Mouse (Mus musculus): ENCODE results near the gene Tdrd9. TPM values are rescaled to one million over a fixed set of nuclear protein-coding genes. Genes with fewer than 3 reads are reported as not detected.
"Not testable (repeated sequence)": the region's sequence is repeated elsewhere in the genome, so short reads cannot be mapped to it uniquely, and the experiment has no call there.

Gene Tdrd9
- total RNA-seq, 1 experiment from 2014 or later = not detected

DNA sequence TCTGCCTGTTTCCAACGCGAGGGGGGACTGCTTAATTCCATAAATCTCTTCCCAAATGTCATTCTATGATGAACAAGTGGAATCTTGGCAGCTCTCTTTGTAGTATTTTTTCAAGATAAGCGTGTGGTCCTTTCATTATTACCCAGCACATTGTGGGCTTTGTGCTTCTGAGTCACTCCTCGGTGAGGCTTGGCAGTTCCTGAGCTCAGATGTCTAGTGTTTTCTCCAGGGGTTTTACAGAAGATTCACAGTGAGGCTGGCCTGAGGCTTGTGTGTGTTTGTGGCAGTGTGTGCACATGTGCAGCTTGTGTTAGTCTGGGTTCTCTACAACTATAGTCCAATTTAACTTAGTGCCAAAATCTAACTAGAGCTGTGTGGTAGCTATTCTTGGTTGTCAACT is 56.0 kb downstream of the Tdrd9 start:
- DNase-seq = no peak

DNA sequence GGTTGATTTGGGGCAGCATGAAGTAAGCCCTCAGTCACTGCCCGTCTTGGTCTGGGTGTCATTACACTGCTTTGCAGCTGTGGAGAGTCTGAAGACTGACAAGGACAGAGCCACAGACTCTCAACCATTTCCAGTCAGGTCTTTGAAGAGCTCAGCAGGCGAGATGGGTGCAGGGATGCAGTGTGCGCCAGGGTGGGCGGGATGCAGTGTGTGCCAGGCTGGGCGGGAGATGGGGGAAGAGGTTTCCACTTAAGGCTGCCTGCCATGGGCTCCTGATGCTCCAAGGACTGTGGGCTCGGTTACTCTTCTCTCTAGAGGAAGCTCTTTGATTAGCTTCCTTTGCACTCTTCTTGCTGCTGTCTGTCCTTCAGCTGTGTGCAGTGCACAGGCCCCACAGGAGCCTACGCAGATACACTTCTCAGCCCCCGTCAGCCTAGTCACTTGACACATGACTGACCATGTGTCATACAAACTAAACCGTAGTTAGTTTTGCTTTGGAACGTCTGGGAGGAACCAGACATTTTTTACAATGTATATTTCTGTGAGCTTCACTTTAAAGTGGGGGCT is 62.1 kb downstream of the Tdrd9 start:
- no peak for DNase-seq

DNA sequence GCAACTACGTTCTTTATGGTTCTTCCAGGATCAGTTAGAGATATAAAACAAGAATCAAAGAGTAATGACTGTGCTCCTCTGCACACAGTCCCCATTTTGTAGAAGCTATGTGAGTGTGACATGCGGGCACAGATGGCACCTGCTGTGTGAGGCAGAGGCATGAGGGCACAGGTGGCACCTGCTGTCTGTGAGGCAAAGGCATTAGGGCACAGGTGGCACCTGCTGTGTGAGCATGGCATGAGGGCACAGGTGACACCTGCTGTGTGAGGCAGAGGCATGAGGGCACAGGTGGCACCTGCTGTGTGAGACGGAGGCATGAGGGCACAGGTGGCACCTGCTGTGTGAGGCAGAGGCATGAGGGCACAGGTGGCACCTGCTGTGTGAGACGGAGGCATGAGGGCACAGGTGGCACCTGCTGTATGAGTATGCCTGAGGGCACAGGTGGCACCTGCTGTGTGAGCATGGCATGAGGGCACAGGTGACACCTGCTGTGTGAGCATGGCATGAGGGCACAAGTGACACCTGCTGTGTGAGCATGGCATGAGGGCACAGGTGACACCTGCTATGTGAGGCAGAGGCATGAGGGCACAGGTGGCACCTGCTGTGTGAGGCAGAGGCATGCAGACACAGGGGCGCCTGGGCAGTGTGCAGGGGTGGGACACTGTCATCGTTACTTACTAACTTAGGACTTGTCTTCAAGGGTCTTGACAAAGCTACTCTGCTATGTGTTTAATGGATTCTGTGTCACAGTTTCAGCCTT is 64.2 kb downstream of the Tdrd9 start:
- not testable (repeated sequence) for DNase-seq

DNA sequence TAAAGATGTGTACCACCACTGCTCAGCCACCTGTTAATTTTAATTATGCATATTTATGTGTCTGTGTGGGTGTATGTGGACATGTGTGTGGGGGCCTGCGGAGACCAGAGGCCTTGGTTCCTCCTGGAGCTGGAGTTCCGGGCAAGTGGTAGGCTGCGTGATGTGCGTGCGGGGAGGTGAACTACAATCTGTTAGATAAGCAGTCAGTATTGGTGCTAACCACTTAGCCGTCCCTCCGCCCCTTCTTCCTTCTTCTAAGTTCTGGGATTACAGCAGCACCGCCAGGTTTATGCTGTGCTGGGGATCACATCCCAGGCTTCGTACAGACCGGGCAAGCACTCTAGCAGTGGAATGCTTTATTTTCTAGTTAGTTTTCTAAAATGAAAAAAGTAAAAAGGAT is 67.1 kb downstream of the Tdrd9 start:
- DNase-seq = no peak

DNA sequence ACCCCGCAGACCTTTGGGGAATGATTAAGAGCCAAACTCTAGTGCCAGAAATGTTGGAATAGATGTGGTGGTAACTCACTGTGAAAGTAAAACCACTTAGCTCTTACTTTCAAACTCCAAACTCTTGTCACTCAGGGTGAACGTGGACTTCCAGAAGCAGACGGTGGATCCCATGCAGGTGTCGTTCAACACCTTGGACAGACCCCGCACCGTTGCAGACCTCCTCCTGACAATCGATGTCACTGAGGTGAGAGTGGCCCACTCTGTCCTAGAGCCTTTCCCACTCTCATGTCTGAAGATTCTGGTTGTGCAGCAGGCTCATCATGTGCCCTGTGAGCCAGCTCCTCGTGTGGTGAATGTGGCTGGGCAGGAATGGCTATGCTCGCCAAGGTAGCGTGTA is 67.8 kb downstream of the Tdrd9 start:
- no peak for DNase-seq

DNA sequence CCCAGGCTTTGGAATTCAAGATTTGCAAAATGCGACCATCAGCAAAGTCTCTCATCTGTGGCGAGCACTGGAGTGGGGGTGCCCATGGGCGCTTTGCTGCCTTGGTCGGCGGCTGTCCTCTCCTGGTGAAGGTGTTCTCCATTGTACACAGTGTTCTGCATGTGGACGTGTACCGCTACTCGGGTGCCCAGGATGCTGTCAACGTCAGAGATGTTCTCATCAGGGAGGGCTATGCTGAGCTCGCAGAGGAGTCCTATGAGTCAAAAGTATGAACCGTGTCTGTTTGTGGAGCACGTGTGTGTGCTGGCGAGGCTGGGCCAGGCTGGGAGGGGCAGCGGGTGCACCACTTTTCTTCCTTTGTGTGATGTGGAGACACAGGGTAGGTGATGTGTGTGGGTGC is 71.3 kb downstream of the Tdrd9 start:
- DNase-seq = no peak

DNA sequence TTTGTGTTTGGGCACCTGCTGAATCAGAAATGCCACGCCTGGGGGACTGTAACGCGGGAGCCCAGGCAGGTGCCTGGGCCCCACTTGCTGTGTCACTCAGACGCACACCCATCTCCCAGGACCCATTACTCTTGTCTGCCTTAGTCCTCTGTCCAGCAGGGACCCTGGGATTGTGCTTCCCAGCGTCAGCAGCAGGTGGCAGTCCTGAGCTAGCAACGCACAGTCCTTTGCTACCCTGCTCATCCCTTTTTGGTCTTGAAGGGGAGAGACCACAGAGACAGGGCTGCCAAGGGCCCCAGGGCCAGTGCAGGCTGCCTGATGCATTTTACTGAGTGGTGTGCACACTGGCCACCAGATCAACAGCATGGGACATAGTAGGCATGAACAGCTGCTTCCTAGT is 106.3 kb downstream of the Tdrd9 start:
- DNase-seq = peak; percentile 87

DNA sequence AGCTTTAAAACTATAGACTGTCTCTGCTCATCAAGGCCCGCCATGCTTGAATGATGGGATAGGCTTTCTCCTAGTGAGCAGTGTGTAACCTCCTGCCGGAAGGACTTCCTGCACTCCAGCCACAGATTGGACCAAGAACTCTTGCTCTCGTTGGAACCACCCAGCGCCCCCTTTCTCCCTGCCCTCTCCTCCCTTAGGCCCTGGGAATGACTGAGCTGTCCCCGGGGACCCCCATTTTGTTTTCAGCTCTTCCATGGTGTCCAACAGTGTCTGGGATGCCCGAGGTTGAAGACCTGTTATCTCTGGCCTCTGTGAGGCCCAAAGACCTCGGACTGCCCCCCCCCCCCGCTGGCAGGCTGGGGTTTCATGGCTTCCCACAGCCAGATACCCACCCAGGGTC is 108.6 kb downstream of the Tdrd9 start:
- no peak for DNase-seq

DNA sequence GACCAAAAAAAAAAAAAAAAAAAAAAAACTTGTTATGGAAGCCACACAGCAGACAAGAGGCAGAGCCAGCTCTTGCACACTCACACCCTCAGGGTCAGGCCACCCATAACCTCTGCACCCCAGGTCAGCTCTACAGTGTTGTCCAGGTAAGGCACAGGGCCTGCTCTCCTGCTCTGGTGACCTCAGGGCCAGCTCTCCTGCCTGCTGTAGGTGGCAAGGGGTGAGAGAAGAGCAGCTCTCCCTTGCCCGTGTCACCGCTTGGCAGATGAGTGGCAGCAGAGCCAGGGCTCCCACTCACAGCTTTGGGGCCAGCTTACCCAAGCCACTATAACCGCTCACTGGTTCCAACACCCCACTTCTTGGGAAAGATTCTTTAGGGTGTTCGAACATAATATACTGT is 109.6 kb downstream of the Tdrd9 start:
- no peak for DNase-seq

DNA sequence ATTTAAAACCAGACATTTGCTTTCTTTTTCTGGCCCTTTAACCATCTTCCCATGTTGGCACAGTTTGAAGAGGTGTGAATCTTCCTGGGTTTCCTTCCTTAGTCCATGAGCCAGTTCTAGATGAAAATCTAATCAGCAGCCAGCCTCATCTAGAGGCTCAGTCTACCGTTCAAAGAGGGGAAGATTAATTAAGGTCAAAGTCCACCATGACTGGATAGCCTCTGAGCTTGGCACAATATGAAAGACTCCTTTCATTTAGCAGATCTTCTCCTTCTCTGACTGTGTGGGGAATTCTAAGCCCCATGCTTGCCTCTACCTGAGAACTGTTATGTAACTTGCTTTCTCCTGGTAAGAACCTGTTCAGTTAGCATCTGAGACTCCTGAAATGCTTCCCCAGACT is 110.9 kb downstream of the Tdrd9 start:
- no peak for DNase-seq

DNA sequence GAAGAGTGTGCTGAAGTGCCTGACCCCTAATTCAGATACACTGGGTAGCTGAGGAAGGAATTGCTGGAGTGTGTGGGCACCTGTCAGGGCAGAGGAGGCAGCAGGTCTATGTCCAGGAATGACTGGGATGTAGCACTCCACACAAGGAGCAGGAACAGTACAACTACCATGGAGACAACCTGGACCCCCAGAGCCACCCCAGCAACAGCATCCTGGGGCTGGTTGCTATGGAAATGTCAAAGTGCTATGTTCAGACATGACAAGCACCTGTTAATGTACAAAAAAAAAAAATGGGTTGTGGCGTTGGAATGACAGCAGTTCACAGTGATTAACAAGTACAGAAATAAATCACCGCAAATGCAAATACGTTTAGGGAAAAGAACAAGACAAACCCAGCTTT is 114.9 kb downstream of the Tdrd9 start:
- no peak for DNase-seq

DNA sequence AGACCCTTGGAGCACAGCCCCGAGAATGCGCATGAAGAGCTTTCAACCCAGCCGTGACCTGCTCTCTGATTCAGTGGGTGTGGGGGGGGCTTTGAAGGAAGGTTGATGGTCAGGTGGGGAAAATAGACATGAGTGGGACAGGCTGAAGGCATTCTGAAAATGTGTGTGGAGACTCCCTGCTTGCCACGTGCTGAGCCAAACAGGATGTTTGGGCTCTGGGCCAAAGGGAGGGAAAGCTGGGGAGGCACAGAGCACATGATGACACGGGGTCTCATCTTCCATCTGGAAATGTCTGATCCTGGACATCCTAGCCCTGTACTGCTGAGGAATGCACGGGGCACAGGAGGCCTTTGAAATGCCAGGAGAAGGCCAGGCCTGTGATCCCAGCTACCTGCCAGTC is 115.4 kb downstream of the Tdrd9 start:
- DNase-seq = no peak

DNA sequence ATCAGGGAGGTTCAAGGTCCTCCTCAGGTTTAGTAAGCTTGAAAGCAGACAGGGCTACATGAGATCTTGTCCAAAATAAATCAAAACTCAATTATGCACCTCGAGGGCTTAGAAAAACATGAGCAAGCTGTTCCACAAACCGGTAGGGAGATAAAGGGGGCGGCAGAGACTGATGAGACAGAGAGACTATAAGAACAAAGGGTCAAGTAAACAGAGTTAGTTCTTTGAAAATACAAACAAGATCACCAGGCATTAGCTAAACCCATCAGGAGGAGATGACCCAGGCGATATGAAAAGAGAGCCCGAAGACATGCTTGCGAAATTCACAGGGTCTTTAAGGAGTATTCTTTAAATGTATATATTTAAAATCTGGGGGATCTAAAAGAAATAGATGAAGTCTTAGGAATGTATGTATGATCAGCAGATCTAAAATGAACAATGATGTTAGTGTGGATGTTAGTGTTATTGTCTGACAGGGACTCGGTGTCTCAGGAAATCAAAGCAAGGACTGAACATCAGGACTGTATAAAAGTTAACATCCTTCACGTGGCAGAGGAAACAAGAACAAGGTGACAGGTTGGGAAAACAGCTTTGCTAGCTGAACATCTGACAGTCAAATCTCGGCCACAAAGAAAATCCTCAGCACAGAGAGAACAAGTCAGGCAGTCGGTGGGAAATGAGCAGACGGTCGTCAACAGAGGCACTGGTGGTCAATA is 117.4 kb downstream of the Tdrd9 start:
- DNase-seq = no peak

DNA sequence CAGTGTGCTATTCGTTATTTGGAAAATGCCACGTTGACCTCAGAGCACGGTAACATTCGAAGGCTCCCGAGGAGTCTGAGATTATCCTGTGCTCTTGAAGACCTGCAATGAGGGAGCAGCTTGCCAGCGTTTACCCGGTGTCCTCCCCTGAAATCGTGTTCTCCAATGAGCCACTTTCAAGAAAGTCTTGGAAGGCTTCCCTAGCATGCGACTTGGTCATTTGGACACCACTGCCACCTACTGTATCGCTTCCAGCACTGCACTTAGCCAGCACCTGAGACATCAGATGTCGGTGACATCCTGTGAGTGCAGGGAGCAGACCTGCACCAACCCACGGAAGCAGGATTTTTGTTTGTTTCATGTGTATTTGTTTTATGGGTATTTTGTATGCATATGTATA is 119.7 kb downstream of the Tdrd9 start:
- DNase-seq = peak; percentile 80

DNA sequence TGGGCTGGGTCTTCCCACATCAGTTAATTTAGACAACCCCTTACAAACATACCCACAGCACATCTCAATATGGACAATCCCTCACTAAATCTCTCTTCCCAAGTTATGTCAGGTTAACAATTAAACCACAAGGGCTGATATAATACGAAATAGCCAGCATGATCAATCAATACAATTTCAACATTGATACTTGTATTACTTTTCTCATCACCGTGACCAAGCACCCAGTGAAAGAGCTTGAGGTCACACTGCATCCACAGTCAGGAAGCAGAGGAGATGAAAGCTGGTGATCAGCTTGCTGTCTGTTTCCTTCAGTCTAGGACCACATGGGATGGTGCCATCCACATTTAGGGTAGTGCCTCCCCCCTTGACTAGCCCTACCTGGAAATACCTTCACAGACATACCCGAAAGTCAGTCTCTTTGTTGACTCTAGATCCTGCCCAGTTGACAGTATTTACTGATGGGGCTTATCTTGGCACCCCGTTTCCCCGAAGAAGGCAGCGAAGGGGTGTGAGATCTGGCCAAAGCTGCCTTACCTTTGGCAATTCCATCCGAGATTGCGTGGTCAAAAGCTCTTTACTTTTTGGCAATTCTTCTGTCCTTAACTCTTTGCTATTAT is 123.0 kb downstream of the Tdrd9 start:
- no peak for DNase-seq

DNA sequence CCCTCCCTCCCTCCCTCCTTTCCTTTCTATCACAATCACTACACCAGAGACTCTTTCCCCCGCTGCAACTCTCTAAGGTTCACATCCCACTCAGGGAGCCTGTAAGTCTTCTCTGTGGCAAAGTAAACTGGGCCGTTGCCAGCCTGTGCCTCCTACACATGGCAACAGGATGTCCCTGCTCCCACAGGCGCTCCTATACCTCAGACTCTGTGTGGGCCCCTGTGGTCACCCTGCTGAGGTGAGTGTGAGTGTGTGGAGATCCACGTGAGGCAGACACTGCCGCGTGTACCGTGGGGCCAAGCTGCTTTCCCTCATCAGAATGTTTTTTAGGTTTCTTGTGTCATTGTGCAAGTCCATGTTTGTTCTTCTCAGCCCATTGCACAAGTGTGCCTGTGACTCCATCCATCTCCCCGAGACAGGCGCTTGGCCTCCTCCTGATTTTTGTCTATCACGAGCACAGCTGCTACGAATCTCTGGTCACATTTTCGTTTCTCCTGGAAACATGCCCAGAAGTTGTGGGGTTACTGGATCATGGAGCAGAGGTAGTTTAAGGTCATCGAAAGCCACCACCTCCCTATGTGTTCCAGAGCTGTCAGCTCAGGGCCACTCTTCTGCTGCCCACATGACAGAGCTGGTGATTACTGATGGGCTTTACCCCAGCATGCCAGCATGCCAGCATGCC is 124.8 kb downstream of the Tdrd9 start:
- DNase-seq = peak; percentile 90

DNA sequence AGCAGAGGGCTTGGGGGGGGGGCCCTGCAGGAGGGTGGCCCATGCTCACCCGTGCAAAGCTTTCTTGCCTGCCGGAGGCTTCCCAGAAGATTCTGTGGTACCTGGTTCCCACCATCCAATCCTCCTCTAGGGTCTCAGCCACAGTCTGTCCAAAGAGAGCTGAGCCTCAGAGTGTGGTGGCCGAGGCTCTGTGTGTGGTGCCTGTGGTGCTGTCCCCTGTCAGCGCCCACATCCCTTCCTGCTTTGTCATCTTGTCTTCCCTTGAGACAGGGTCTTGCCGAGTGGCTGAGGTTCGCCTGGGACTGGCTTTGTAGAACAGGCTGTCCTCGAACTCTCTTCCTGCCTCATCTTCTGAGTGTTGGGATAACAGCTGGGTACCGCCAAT is 125.4 kb downstream of the Tdrd9 start:
- no peak for DNase-seq

DNA sequence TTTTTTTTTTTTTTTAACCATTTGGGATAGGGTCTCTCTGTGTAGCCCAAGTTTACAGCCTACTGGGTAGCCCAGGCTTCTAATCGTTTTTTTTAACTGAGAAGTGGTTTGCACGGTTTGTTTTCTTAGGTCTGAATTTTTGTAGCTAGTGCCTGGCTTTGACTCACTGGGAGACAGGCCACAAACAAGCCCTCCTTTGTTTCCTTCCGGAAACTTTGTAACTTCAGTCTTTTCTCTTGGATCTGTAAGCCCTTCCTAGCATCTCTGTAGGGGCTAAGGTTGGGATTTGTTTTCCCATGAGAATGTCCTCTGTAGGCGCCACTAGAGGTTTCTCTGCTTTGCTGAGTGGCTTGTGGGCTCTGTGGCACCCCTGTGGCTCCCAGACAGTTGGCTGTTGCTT is 128.7 kb downstream of the Tdrd9 start:
- no peak for DNase-seq

DNA sequence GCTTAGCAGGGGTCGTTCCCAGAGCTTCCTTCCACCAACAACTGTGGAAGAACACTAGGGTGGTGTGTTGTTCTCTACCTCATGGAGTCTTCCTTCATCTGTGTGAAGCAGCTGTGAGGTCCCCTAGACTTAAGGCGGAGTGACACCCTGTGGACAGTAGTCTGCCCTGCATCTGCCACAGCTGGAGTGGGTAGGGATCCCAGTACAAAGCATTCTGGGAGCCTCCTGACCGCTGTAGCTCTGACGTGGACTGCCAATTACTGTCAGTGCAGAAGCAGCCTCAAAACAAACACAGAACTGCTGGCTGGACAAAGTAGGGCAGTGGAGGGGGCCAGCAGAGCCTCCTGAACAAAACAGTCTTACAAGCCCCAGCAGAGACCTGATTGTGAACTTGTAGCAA is 129.7 kb downstream of the Tdrd9 start:
- DNase-seq = peak; percentile 52

DNA sequence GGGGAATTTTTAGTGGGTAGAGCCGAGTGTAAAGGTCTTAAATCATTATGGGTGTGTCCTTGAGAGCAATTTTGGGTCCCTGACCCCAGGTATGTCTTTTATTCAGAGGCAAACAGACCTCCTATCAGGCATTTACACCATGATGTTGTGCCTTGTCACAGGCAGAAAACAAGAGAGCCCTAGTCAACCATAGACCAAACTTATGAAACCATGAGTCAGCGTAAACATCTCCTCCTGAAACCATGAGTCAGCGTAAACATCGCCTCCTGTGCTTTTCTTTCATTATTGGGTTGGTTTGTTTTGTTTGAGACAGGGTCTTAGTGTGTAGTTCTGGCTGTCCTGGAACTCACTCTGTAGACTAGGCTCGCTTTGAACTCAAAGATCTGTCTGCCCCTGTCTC is 131.8 kb downstream of the Tdrd9 start:
- DNase-seq = no peak

DNA sequence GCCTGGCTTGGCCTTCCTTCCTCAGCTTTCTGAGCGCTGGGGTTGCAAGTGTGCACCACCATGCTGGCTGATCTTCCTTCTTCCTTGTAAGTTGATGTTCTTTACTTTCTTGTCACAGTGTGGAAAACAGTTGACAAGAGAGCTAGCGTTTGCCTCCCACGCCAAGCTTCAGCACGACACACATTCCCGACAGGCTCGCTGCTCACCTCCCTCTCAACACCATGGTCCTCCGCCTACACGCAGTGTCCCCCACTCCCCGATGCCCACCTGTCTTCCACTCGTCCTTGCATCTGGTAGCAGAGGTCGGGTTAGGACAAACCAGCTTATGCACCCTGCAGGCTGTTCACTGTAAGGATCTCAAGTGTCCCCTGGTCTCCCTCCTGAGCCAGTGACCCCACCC is 133.5 kb downstream of the Tdrd9 start:
- DNase-seq = no peak

DNA sequence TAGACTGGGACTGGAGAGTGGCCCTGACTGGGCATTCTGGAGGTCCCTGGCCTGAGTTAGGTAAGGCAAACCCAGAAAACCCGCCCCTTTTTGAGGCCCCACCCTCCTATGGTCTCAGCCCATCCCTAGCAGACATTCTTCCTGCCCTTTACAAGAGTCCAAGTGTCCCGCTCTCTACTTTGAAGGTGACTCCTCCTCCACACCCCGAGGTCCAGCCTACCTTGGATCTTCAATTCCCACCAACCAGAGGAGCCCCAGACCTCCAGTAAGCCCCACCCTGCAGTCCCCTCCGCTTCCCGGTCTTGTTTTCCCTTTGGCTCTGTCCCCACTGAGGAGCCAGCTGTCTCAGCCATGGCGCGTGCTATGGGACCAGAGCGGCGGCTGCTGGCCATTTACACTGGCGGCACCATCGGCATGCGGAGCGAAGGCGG is 135.2 kb downstream of the Tdrd9 start, which contains the start of gene Aspg:
Gene Aspg (plus strand): TSS at position 139 of the 431 bp plus-strand sequence.
- DNase-seq = peak; percentile 54

DNA sequence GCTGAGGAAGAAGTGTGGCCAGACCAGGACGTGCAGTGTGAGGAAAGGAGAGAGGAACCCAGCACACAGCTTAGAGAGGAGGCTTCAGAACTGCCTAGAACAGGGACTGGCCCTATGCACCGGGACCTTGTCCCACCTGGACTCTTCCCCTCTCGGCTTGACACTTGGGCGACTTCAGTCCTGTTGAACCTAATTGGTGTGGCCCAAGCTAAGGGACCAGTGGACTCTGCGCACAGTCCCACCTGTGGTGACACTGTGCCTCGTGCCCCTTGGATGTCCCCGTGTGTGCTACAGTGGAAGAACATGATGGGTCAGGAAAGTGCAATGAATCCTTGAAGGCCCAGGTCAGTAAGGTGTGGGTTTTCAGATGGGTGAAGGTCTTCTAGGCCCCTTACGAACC is 136.3 kb downstream of the Tdrd9 start:
- DNase-seq = no peak

Data from adrenal gland, postnatal 14 days (tissue).